Mouse (Mus musculus): Measurements from ENCODE around the gene Ddx46.
A peak's percentile ranks its signal among the peaks of the same experiment; 100 is the strongest.
"Not testable (repeated sequence)": the region's sequence is repeated elsewhere in the genome, so short reads cannot be mapped to it uniquely, and the experiment has no call there.

The Ddx46 gene

DNA sequence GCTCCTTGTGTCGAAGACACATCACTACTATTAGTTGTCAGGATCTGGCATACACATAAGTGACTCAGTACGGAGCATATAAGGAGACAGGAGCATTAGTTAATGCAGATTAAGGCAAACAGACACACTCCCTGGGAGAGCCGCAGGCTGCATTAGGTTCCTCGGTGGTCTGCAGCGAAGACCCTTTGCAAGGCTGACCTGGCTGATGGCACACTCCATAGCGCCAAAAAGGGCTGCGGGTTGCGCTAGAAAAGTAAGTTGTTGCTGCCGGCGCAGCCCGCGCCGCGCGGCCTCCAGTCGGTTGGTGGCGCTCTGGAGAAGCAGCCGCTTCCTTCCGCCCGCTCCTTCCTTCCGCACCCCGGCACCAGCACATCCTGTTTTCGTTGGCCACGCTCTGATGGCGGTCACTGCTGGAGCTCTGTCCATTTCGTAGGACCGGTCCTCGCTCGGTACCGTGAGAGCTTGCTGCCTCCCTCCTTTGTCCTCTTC lies at the start of gene Ddx46:
TSS of gene Ddx46 (plus strand) at position 389 of the 489 bp plus-strand sequence.
- DNase-seq (ENCODE audit: low spot score in 2 of 2): peak; percentile 78 to 84

DNA sequence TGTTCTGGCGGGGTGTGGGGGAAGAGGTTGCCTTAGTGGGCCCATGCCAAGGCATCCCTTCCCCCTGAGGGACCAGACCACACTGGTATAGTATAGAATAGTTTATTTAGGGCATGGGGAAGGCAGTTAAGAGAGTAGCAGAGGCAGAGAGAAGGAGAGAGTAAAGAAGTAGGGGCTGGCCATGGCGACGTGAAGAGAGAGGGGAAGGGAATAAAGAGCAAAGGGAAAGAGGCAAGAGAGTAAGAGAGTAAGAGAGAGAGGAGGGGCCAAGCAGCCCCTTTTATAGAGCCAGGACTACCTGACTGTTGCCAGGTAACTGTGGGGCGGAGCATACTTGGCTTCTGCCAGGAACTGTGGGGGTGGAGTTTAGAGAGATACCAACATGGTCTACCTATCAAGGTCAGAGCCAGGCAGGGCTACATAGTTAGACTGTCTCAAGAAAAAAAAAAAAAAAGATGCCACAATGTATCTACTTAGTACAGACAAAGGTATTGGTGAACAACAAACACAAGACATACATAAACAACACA lies 42.8 kb upstream of the Ddx46 start:
- DNase-seq (ENCODE audit: low spot score in 2 of 2): no peak

GRCm38 (mm10) chr13:55592512-55593253 lies 42.1 kb upstream of the Ddx46 start:
- DNase-seq (ENCODE audit: low spot score in 2 of 2): peak; percentile 92 to 95

GRCm38 (mm10) chr13:55593254-55593747 lies 41.5 kb upstream of the Ddx46 start:
- DNase-seq (ENCODE audit: low spot score in 2 of 2): no peak

DNA sequence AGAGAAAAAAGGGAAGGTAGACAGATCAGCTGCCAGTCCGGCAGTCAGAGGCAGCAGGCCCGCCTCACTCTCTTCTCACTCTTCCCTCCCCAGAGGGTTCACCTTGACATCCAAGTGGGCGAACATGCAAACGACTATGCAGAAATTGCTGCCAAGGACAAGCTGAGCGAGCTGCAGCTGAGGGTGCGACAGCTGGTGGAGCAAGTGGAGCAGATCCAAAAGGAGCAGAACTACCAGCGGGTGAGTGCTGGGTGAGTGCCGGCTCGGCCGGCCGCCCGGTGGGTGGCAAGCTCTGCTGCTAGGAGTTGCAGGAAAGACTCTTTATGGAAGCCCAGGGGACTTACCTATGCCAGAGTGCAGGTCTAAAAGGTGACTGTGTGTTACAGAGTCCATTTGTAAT lies 39.5 kb upstream of the Ddx46 start:
- DNase-seq (ENCODE audit: low spot score in 2 of 2): no peak

DNA sequence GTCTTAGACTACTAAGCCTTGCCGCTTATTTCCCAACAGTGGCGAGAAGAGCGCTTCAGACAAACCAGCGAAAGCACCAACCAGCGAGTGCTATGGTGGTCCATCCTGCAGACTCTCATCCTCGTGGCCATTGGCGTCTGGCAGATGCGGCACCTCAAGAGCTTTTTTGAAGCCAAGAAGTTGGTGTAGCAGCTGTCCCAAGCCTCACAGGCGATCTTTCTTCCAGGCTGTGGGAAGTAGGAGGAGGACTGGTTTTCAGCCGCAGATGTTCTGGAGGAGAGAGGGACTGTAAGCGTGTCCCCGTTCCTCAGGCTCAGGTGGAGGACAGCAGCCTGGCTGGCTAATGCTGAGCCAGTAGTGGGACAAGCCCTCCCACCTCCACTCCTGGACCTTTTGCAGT lies 38.0 kb upstream of the Ddx46 start:
- DNase-seq (ENCODE audit: low spot score in 2 of 2): no peak

- DNase-seq (ENCODE audit: low spot score in 2 of 2): peak; percentile 78 to 86
These were observed 35.0 kb upstream of the Ddx46 start, which contains the start of gene B4galt7 for GRCm38 (mm10) chr13:55599566-55600540. Gene B4galt7, plus strand, starts transcription at chr13:55599896.

- DNase-seq (ENCODE audit: low spot score in 2 of 2): no peak
These were observed 34.2 kb upstream of the Ddx46 start for GRCm38 (mm10) chr13:55600657-55601056.

GRCm38 (mm10) chr13:55601611-55602010 lies 33.2 kb upstream of the Ddx46 start:
- peak; percentile 68 to 71 for DNase-seq (ENCODE audit: low spot score in 2 of 2)

GRCm38 (mm10) chr13:55604606-55605005 lies 30.2 kb upstream of the Ddx46 start:
- no peak for DNase-seq (ENCODE audit: low spot score in 2 of 2)

DNA sequence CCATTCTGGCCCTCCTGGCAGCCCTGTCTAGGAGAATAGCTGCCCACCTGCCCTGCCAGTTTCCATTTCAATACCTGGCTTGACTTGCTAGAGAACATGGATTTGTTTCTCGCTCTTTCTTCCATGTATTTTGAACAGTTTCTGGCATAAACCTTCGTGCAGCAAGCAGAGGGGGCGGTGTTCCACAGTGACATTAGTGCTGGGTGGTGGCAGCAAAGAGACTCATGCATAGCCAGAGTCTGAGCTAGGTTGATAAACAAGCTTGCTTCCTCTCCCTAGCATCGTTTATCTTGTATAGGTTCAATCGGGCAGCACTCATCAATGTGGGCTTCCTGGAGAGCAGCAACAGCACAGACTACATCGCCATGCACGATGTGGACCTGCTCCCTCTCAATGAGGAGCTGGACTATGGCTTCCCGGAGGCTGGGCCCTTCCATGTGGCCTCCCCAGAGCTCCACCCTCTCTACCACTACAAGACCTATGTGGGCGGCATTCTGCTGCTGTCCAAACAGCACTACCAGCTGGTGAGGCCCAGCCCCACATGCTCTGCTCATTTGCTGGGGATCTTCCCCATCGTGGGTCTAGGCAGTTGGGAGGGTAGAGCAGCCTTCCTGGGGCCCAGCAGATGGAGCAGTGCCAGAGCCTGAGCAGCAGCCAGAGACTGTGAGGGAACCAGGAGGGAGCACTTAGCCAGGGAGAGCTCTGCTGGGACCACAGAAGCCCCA lies 27.8 kb upstream of the Ddx46 start:
- DNase-seq (ENCODE audit: low spot score in 2 of 2): no peak

GRCm38 (mm10) chr13:55607624-55608006 lies 27.2 kb upstream of the Ddx46 start:
- DNase-seq (ENCODE audit: low spot score in 2 of 2): no peak

DNA sequence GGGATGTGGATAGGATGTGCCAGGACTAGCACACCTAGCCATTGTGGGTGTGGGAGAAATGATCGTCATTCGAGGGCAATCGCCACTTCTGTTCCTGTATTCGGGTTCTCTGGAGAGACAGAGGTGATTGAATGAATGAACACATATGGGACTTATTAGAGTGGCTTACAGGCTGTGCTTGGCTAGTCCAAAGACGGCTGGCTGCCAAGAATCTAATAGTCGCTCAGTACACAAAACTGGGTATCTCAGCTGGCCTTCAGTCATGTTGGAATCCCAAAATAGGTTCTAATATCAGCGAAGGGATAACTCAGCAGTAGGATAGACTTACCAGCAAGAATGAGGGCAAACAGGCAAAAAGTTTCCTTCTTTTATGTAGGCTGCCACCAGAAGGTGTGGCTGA lies 22.8 kb upstream of the Ddx46 start:
- no peak for DNase-seq (ENCODE audit: low spot score in 2 of 2)

GRCm38 (mm10) chr13:55613471-55613870 lies 21.4 kb upstream of the Ddx46 start:
- no peak for DNase-seq (ENCODE audit: low spot score in 2 of 2)

DNA sequence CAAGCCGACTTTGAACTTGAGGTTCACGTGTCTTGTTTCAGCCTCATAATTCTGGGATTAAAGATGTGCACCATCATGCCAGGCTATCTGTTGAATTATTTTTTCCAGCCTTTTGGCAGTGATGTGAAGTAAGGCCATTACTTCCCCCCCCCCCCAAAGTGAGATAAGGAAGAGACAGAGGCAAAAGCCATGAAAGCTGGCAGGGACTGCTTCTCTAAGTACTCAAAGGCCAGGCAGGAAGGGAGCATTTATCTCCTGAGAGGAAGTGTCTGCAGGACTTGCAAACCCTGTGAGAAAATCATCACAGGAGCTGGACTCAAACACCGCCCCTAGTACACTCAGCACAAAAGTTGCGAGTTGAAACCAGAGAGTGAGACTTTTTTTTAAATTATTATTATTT lies 15.5 kb upstream of the Ddx46 start:
- no peak for DNase-seq (ENCODE audit: low spot score in 2 of 2)

DNA sequence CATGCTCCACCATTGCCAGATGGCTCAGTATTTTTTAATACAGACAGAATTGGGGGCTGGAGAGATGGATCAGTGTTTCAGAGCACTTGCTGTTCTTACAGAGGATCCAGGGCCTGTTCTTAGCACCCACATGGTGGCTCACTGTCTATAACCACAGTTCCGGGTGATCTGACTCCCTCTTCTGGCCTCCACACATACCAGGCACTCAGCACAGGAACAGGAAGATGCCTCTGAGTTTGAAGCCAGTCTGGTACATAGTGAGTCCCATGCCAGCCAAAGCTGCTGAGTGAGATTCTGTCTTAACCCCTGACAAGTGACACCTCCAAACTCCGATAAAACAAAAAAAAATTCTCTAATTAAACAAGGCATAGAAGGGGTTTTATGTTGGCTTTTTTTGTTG lies 14.6 kb upstream of the Ddx46 start:
- no peak for DNase-seq (ENCODE audit: low spot score in 2 of 2)

GRCm38 (mm10) chr13:55622156-55622648 lies 12.6 kb upstream of the Ddx46 start:
- not testable (repeated sequence) for DNase-seq (ENCODE audit: low spot score in 2 of 2)

- DNase-seq (ENCODE audit: low spot score in 2 of 2): peak; percentile 86 to 88
These were observed 11.9 kb upstream of the Ddx46 start, which contains the start of gene Caml for GRCm38 (mm10) chr13:55622649-55623541. Gene Caml, plus strand, starts transcription at chr13:55623005.

DNA sequence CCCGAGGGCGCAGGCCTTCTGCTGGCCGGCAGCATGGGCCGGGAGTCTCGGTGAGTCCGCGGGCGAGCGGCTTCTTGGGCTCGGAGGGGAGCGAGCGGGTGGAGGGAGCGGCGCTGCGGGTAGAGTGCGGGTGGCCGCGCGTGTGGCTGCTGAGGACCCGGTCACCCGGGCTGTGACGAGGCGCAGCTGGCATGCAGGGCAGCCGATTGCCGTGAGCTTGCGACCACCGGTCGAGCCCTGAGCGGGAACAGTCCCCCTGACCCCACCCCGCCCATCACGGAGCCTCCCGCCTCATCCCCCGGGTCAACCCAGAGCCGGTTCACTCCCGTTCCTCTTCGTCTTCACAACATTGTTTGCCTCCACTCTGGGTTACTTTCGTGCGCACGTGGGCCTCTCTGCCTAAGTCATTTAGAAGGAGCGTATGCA lies 332 bp downstream of the Ddx46 start:
- no peak for DNase-seq (ENCODE audit: low spot score in 2 of 2)

Measured in urinary bladder, postnatal 36 days (tissue).